Mouse (Mus musculus) frontal cortex, postnatal 14 days (tissue): ENCODE measurements around the gene Usp49.

Experiments
- DNase-seq, 2 experiments: peaks; one replicate each; pipeline ENCODE4 v3.0.0; 2022; ENCODE audit warnings: low spot score in 2 of 2

Usp49 gene

DNA sequence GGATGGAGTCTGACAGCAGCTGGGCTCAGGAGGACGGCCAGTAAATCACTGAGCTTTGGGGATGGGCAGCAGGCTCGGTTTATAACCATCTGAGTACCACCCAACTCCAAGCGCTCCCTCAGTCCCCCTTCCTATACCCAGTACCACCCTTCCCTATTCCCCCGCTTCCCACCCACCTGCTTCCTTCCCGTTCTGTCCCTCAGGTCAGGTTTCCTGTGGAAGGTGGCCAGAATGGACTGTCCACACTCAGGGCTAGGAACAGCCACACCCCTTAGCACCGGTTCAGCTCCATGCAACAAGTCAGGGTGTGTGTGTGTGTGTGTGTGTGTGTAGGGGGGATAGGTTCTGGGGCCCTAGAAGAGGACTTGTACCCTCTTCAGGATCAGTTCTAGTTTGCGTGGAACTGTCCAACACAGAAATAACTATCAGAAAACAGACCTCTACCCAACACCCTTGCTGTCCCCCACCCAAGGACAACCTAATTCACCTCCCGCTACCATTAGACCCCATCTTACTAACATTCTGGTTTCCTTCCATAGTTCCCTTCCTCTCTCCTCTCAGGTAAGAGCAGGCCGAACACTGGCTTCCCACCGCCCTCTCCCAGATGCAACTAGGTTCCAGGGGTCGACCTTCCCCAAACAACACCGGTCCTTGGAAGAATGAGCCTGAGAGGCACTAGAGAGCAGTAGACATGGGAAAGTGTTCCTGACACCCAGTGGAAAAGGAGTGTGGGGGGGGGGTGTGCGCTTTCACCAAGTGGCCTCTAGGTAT, 63.4 kb downstream of the Usp49 start:
- DNase-seq: no peak

- DNase-seq: no peak
Observed at GRCm38 (mm10) chr17:47694442-47694502, 63.8 kb downstream of the Usp49 start, which contains the start of gene Gm21981. Gm21981 (minus strand) TSS chr17:47694455.

DNA sequence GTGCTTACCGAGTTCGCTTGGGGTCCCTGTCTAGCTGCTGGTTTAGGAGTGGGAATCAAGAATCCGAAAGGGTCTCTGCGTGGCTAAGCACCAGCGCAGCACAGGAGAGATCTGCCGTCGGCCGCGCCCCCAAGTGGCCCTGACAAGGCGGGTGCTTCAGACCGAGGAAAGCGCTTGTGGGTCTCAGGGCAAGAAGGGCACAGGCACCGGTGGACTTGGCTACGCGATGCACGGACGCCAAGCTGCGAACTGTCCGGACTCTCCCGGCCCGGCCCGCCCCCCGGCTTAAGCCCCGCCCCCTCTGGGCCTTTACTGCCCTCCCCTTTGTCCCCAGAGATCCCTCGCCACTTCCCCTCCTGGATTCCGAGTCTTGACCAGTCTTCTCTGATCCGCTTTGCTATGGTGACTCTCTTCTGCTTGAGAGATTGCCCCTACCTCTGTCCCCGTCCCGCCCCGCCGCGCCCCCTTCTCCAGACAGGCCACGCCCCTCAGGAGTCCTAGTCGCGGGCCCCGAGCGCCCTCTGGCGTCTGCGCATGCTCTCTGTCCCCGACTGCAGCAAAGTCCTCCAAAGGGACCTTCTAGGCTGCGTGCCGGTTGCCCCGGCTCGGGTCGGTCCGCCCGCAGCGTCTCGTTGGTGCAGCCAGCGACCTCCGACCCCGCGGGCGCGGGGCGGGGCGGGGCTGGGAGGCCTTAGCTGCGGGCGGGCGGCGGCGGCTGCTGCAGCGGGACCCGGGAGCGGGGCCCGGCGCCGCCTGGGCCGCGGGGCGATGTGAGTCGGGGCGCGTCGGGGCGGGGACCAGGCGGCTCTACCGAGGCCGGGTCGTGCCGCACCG, 64.2 kb downstream of the Usp49 start, which contains the start of gene Prickle4:
Gene Prickle4 (minus strand): TSS at position 234 of the 834 bp plus-strand sequence.
- DNase-seq: peak; percentile 91 to 96

GRCm38 (mm10) chr17:47695337-47695710, 64.8 kb downstream of the Usp49 start:
- DNase-seq: no peak

GRCm38 (mm10) chr17:47698156-47698555, 67.7 kb downstream of the Usp49 start:
- DNase-seq: no peak

DNA sequence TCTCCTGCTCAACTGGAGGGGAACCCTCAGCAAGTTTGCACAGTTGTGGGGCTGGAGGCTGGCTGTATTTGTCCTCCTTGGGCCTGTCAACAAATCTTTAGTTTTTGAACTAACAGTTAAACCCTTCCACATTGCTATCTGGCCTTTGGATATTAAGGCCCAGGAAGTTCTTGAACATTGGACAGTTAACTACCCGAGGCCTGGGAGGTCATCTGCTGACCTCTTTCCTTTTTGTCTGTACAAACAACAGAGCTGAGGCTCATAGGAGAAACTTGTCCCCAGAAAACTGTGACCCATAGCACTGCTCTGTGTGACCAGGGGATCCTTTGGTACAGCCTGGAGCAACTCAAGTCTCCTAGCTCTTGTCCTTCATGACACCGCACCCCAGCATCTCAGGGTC, 68.6 kb downstream of the Usp49 start:
- DNase-seq: no peak

- DNase-seq: no peak
Observed at GRCm38 (mm10) chr17:47701793-47702192, 71.3 kb downstream of the Usp49 start.

GRCm38 (mm10) chr17:47702548-47703345, 72.3 kb downstream of the Usp49 start:
- DNase-seq: no peak

DNA sequence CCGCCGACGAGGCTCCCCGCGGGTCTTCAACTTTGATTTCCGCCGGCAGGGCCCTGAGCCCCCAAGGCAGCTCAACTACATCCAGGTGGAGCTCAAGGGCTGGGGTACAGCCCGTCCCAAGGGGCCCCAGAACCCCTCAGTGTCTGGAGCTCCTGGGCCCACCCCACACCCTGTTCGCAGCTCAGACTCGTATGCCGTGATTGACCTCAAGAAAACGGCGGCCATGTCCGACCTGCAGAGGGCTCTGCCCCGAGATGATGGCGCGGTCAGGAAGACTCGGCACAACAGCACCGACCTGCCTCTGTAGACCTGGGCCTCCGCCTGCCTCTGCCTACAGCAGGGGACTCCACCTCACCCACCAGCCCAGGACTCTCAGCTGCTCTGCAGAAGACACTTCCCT, 73.1 kb downstream of the Usp49 start:
- no peak for DNase-seq

- no peak for DNase-seq
Observed at GRCm38 (mm10) chr17:47704692-47705091, 74.2 kb downstream of the Usp49 start.

DNA sequence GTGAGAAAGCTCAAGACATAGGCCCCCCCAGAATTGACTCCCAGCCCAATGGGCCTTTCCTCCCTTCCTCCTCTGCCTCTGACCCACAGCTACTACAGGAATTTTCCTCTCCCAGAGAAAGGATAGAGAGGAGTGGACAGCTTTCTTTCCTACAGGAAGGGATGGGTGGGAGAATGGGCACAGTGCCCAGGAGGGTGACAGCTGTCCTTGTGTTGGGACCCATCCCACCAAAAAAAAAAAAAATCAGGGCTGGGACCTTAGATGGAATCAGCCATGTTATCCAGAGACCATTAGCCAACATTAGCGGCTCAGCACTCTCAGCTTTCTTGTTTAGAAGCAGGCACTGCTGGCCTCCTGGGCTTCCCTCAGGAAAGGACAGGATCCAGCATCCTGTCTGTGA, 75.7 kb downstream of the Usp49 start:
- DNase-seq: no peak

- no peak for DNase-seq
Observed at GRCm38 (mm10) chr17:47707961-47708360, 77.5 kb downstream of the Usp49 start.

GRCm38 (mm10) chr17:47708972-47709371, 78.5 kb downstream of the Usp49 start:
- no peak for DNase-seq

GRCm38 (mm10) chr17:47710036-47710435, 79.5 kb downstream of the Usp49 start:
- no peak for DNase-seq

DNA sequence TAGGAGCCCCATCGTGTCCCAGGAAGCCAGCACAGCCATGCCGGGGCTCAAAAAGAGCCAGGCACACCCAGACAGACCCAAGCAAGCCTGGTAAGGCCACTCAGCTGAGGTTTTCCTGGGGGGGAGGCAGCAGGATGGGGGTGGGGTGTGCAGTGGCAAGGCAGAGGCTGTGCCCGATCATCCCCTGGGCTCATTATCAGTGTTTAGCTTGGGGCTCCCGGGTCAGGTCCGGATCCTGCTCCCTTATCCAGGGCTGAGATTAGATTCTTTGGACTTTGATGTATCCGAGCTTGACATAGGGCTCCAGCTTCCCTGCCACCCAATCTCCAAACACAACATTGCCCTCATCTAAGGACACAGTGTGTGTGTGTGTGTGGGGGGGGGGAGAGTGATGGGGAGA, 81.4 kb downstream of the Usp49 start:
- DNase-seq: no peak

DNA sequence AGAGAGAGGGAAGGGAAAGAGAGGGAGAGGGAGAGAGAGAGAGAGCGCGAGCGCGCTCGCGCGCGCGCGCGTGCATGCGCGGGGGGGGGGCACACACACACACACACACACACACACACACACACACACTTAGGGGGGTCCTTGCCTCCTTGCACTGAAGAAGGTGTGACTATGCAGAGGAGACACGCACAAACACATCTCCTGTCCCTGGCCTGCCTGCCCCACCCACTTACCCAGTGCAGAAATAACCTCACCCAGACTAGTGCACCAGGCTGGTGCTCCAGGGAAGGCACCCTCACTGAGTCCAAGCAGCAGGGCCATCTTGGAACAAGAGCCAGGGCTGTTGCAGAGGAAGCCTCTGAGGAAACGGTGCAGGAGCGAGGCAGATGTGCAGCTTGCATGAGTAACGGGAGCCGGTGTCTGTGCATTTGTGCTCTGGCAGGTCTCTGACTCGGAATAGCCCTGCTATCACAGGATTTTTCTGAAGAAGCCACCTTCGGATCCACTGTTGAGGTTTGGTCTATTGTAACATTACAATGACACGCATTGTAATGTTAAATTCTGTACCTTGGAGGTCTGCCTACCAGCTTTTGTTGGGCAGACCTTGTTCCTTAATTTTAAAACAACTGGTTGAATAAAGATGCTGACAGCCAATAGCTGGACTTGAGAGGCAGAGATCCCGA, 82.5 kb downstream of the Usp49 start:
- DNase-seq: no peak

- no peak for DNase-seq
Observed at GRCm38 (mm10) chr17:47715037-47715436, 84.5 kb downstream of the Usp49 start.

- no peak for DNase-seq
Observed at GRCm38 (mm10) chr17:47721183-47721582, 90.7 kb downstream of the Usp49 start.

DNA sequence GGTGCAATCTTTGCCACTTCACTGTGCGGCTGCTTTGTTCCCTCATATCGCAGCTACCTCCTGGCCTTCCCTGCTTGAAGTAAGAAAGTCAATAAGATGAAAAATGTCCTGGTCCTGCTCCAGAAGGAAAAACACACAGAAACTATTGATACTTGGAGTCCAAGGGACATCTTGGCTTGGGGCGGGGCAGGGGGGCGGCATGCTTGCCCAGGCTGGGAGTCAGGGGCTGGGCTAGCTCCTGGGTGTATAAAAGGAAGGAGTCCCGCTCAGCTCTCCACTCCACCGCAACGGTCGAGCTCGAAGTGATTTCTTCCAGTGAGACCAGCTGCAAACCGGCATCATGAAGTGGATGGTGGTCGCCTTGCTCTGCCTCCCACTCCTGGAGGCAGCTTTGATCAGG, 96.1 kb downstream of the Usp49 start, which contains the start of gene Pgc:
Gene Pgc (plus strand): TSS at position 277 of the 400 bp plus-strand sequence.
- DNase-seq: no peak

DNA sequence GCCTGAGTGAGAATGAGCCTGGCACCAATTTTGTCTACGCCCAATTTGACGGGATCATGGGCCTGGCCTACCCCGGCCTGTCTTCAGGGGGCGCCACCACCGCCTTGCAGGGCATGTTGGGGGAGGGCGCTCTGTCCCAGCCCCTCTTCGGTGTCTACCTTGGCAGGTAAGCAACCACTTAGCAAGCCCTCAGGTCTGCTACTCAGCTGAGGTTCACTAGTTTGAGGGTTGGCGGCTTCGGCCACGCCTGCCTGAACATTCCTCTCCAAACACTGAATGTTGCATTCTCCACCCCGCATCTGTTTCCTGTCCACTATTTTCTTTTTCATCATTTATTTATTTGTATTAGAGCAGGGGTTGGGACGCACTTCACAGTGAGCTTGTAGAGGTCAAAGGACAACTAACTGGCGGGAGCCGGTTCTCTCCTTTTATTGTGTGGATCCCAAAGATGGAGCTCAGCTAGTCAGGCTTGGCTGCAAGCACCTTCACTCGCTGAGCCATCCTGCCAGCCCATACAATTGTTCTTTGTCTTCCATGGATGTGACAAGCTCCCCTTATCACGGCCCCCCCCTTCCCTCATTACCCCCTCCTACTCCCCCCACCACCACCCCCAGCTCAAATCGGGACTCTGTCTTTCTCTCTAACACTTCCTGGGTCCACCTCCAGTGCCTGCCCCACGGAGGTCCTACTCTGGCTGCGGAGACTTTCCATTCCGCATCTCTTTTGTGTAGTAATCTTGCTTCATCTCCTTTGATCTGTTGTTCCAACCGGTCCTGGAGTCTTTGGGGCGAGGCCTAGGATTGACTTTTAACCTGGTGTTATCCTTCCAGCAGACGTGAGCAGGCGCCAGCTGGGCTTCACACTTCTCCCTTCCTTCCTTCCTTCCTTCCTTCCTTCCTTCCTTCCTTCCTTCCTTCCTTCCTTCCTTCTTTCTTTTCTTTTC, 100.4 kb downstream of the Usp49 start:
- no peak for DNase-seq

DNA sequence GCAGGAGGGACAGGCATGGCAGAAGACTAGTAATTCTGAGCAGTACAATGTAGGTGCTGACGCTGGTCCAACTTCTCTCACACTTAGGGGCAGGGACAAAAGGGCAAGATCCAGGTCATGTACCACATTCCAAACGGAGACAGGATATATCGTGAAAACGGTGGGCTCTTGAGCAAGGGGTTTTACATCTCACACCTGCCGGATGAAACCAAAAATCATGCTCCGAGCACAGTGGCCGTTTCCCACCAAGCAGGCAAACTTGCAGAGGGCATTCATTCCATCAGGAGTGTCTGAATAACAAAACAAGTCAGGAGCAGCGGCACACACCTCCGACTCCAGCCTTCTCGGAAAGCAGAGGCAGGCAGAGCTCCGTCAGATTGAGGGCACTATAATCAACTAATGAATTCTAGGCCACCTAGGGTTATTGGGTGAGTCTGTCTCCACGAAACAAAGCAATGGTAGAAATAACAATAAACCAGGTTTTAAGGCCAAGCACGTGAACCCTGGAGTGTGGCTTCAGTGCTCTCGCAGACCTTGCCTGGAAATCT, 105.1 kb downstream of the Usp49 start:
- DNase-seq: no peak
